Mouse (Mus musculus) heart, adult 2 months (tissue): ENCODE measurements around the gene Gm10964. TPM values are rescaled to one million over a fixed set of nuclear protein-coding genes. Genes with fewer than 3 reads are reported as not detected.
"Not testable (repeated sequence)": the region's sequence is repeated elsewhere in the genome, so short reads cannot be mapped to it uniquely, and the experiment has no call there.

Experiments used
- DNase-seq, 2 experiments: peaks; one replicate each; pipeline ENCODE4 v3.0.0; 2021
- H3K27ac ChIP-seq: fragments of 200-600 bp; 2 replicates; pipeline ENCODE4 v1.8.1; 2022
- H3K27me3 ChIP-seq: fragments of 200-500 bp; 2 replicates; pipeline ENCODE4 v1.6.1; 2012; ENCODE audit warnings: mild to moderate bottlenecking, low read length, inconsistent platforms, mixed read lengths; ENCODE audit not compliant: control insufficient read depth, insufficient read depth
- H3K36me3 ChIP-seq: fragments of 200-500 bp; 2 replicates; pipeline ENCODE4 v1.6.1; 2012; ENCODE audit warnings: low read length, inconsistent platforms; ENCODE audit not compliant: control insufficient read depth, insufficient read depth
- H3K4me1 ChIP-seq: fragments of 200-500 bp; 2 replicates; pipeline ENCODE4 v1.6.1; 2011; ENCODE audit warnings: low read length; ENCODE audit not compliant: control insufficient read depth, insufficient read depth
- H3K4me3 ChIP-seq: fragments of 200-600 bp; 2 replicates; pipeline ENCODE4 v1.8.1; 2022
- H3K79me2 ChIP-seq: fragments of 200-500 bp; replicated peaks from 2 replicates; pipeline ENCODE4 v1.6.1; 2012; ENCODE audit warnings: mild to moderate bottlenecking, inconsistent platforms, low read length, moderate library complexity, mixed read lengths; ENCODE audit not compliant: control insufficient read depth, insufficient read depth
- H3K9ac ChIP-seq: fragments of 200-500 bp; 2 replicates; pipeline ENCODE4 v1.6.1; 2012; ENCODE audit warnings: low read depth, mild to moderate bottlenecking, control low read depth, inconsistent platforms, low read length, mixed read lengths
- CTCF ChIP-seq: fragments of 200-600 bp; IDR thresholded peaks from 2 replicates; pipeline ENCODE4 v1.8.1; 2022; ENCODE audit warnings: antibody characterized with exemption, mild to moderate bottlenecking, moderate library complexity
- EP300 ChIP-seq: fragments of 200-500 bp; IDR thresholded peaks from 2 replicates; pipeline ENCODE4 v1.6.1; 2011; ENCODE audit warnings: low read depth, low read length, control low read depth; ENCODE audit not compliant: insufficient read depth
- POLR2A ChIP-seq: fragments of 200-500 bp; IDR thresholded peaks from 2 replicates; pipeline ENCODE4 v1.6.1; 2011; ENCODE audit warnings: mild to moderate bottlenecking, low read depth, low read length, control low read depth; ENCODE audit not compliant: insufficient read depth
- WGBS: fragments of 180-500 bp; shearing (Covaris S2); methylation state at CpG from one replicate; pipeline ENCODE4 v1.1.7; 2018; 5-methylcytosine and 5-hydroxymethylcytosine counted together
- intact Hi-C: fragments of 180-260 bp; cut with DNase I; formaldehyde crosslinking; loops from one replicate; pipeline ENCODE4 v1.15.1; 2025
- polyA plus RNA-seq: library from polyadenylated mRNA; depleted of rRNA; stranded (reverse); fragments of >200 nt; gene quantifications from 2 replicates; pipeline ENCODE4 v1.2.3, GENCODE M21; 2012
- total RNA-seq, 2 experiments: library from RNA; stranded (reverse); gene quantifications; 2 replicates each; pipeline ENCODE4 v1.2.3; 2021

The Gm10964 gene
- total and polyA plus RNA-seq, 3 experiments = not detected

GRCm38 (mm10) chr3:103789096-103789495 lies 49.9 kb downstream of the Gm10964 start:
- Histone ChIP-seq H3K27ac (peak overlapping the region; percentile 97), H3K9ac (no peak overlapping the region)
- intact Hi-C loops = no loop called here

GRCm38 (mm10) chr3:103789891-103790345 lies 50.8 kb downstream of the Gm10964 start:
- peak overlapping the region; percentile 87 for H3K9ac ChIP-seq
- H3K27me3 ChIP-seq = no peaks in the 10 kb centered on the region
- H3K36me3 ChIP-seq = peaks cover 29% of the 10 kb centered on the region
- peak; percentile 59 to 69 for DNase-seq
- H3K4me1 ChIP-seq = peaks cover 28% of the 10 kb centered on the region
- intact Hi-C loops = loop anchor here (2.0 kb wide), 1 partner anchor 17 kb away; no protein-coding TSS in a partner anchor
- 0% methylated on average over 14 of the region's 14 CpGs for WGBS
- H3K27ac ChIP-seq = peak overlapping the region; percentile 97
- TF ChIP-seq POLR2A = peak; percentile 22; the same call in 1 of the 2 replicates
- TF ChIP-seq EP300 = no peak
- no peak for TF ChIP-seq CTCF
- peak overlapping the region; percentile 93 for H3K4me3 ChIP-seq
- peaks cover 4% of the 10 kb centered on the region for H3K79me2 ChIP-seq

More at GRCm38 (mm10) chr3:103789096-103789495, 49.9 kb downstream of the Gm10964 start:
- no peaks in the 10 kb centered on the region for H3K27me3 ChIP-seq
- H3K79me2 ChIP-seq = peaks cover 4% of the 10 kb centered on the region
- peaks cover 29% of the 10 kb centered on the region for H3K36me3 ChIP-seq
- peaks cover 31% of the 10 kb centered on the region for H3K4me1 ChIP-seq
- TF ChIP-seq EP300 (no peak), CTCF (no peak), POLR2A (no peak)
- WGBS = 45% methylated on average over 7 of the region's 7 CpGs
- peak overlapping the region; percentile 93 for H3K4me3 ChIP-seq
- no peak for DNase-seq

- no peak for DNase-seq
- Histone ChIP-seq H3K36me3 (peaks cover 25% of the 10 kb centered on the region), H3K4me1 (peaks cover 25% of the 10 kb centered on the region), H3K9ac (peak overlapping the region; percentile 87), H3K27ac (peak overlapping the region; percentile 97), H3K79me2 (peaks cover 4% of the 10 kb centered on the region), H3K27me3 (no peaks in the 10 kb centered on the region), H3K4me3 (peak overlapping the region; percentile 93)
- intact Hi-C loops = loop anchor here (1.0 to 2.0 kb wide), 3 partner anchors 12 to 19 kb away; partner anchors contain the start of genes Ap4b1, Dclre1b and Gm43064
- TF ChIP-seq EP300 (no peak), POLR2A (no peak), CTCF (no peak)
- under 1% methylated on average over 42 of the region's 61 CpGs for WGBS
Observed at GRCm38 (mm10) chr3:103790346-103791145, 51.4 kb downstream of the Gm10964 start.

- H3K79me2 ChIP-seq = peaks cover 2% of the 10 kb centered on the region
- no peaks in the 10 kb centered on the region for H3K27me3 ChIP-seq
- H3K36me3 ChIP-seq = peaks cover 20% of the 10 kb centered on the region
- TF ChIP-seq EP300 (peak; percentile 64; the same call in 1 of the 2 replicates), CTCF (0 out of 2 replicates have a peak, but pooled peaks have one; percentile 8), POLR2A (peak; percentile 90)
- peak within 1 kb of the TSS; percentile 87 for H3K9ac ChIP-seq
- peak within 1 kb of the TSS; percentile 93 for H3K4me3 ChIP-seq
- peak; percentile 94 to 96 for DNase-seq
- peak within 1 kb of the TSS; percentile 97 for H3K27ac ChIP-seq
- intact Hi-C loops = loop anchor here (1.0 to 2.0 kb wide), 3 partner anchors 11 to 19 kb away; partner anchors contain the start of genes Ap4b1, Dclre1b and Gm43064
- 9% methylated on average over 48 of the region's 49 CpGs for WGBS
- peaks cover 24% of the 10 kb centered on the region for H3K4me1 ChIP-seq
Observed at GRCm38 (mm10) chr3:103791230-103792110, 52.3 kb downstream of the Gm10964 start, which contains the start of gene Hipk1. TSS of gene Hipk1 (minus strand) at chr3:103791563.

GRCm38 (mm10) chr3:103792111-103792406 lies 52.9 kb downstream of the Gm10964 start:
- intact Hi-C loops, DNase-seq, H3K79me2 ChIP-seq, H3K9ac ChIP-seq, H3K27me3 ChIP-seq: not testable (repeated sequence)
- 71% methylated on average over 5 of the region's 5 CpGs for WGBS
- peaks cover 21% of the 10 kb centered on the region for H3K4me1 ChIP-seq
- H3K27ac ChIP-seq = peak overlapping the region; percentile 97
- H3K4me3 ChIP-seq = peak overlapping the region; percentile 93
- H3K36me3 ChIP-seq = peaks cover 18% of the 10 kb centered on the region
